7 mouse cellular contexts compared by ENCODE assay signal in the genomic region with DNA sequence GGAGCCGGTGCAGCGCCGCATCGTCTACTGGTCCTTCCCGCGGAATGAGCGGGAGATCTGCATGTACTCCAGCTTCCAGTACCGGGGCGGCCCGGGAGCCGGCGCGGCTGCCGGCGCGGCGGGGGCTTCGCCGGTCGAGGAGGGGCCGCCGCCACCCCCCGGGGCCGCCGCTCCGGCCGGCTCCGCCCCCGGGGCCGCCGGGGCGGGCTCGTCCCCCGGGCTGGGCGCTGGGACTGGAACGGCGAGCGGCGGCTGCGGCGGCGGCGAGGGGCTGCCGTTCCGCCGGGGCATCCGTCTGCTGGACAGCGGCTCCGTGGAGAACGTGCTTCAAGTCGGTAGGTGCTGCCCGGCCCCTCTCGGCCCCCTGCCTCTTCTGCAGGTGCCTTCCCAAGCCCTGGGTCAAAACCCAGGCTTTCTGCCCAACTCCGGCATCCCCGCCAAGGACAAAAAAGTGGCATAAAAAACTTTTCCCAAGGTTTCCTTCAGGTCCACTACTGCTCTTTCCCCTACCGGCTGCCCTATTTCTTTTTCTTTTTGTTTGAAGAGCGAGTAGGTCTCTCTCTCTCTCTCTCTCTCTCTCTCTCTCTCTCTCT. TPM values are rescaled to one million over a fixed set of nuclear protein-coding genes. Genes with fewer than 3 reads are reported as not detected.
DNase-seq lines count a peak whose midpoint lies in the region; ATAC-seq and TF ChIP-seq lines count a peak whose summit lies in the region.

No protein-coding gene starts in this region.

- H3K36me3 ChIP-seq in ES-Bruce4 (ENCODE audit: control insufficient read depth, insufficient read depth, low read length, poor library complexity, severe bottlenecking) = no peaks in the 10 kb centered on the region
- H3K36me3 ChIP-seq in embryonic facial prominence, embryonic 11.5 days (replicated peaks; ENCODE audit: control insufficient read depth, insufficient read depth, low read depth, low read length) = no peaks in the 10 kb centered on the region

- no peaks in the 10 kb centered on the region for H3K9me3 ChIP-seq in ES-Bruce4 (replicated peaks; ENCODE audit: control insufficient read depth, insufficient read depth, low read length, poor library complexity, severe bottlenecking)
- H3K9me3 ChIP-seq in embryonic facial prominence, embryonic 11.5 days (replicated peaks; ENCODE audit: control insufficient read depth, low read length) = no peaks in the 10 kb centered on the region

- peak overlapping the region; percentile 84 for H3K9ac ChIP-seq in ES-Bruce4 (ENCODE audit: low read depth, poor library complexity, severe bottlenecking)
- H3K9ac ChIP-seq in embryonic facial prominence, embryonic 11.5 days (replicated peaks; ENCODE audit: low read length) = peak overlapping the region; percentile 81

- peak overlapping the region; percentile 87 for H3K4me3 ChIP-seq in ES-Bruce4 (ENCODE audit: low read depth, low read length)
- peak overlapping the region; percentile 87 for H3K4me3 ChIP-seq in embryonic facial prominence, embryonic 11.5 days (ENCODE audit: low read depth, low read length)

- H3K4me1 ChIP-seq in ES-Bruce4 (ENCODE audit: control insufficient read depth, insufficient read depth, low read length) = no peaks in the 10 kb centered on the region
- no peaks in the 10 kb centered on the region for H3K4me1 ChIP-seq in embryonic facial prominence, embryonic 11.5 days (ENCODE audit: control insufficient read depth, insufficient read depth, low read length)

- no peak for TF ChIP-seq POLR2A in ES-Bruce4 (IDR thresholded peaks at IDR 0.05; ENCODE audit: insufficient read depth, low read length)

- peak; percentile 52 for DNase-seq in ZHBTc4 (ENCODE audit: low read depth, low spot score)
- peak; percentile 48 for DNase-seq in embryonic facial prominence, embryonic 11.5 days (ENCODE audit: low spot score)
- DNase-seq in heart, postnatal 10 days = peak; percentile 25 to 39
- DNase-seq in layer of hippocampus, adult 9-11 months = peak; percentile 4
- DNase-seq in lung, postnatal 36 days = peak; percentile 10
- DNase-seq in right cerebral cortex, postnatal 14 days = peak; percentile 54

- no peak overlapping the region for H3K27ac ChIP-seq in ES-Bruce4 (ENCODE audit: insufficient read depth, low read length)
- peak overlapping the region; percentile 81 for H3K27ac ChIP-seq in embryonic facial prominence, embryonic 11.5 days (replicated peaks; ENCODE audit: low read depth, low read length)

- no peak for TF ChIP-seq CTCF in ES-Bruce4 (IDR thresholded peaks at IDR 0.05; ENCODE audit: low read depth, low read length)

- peak; percentile 19; the same call in 1 of the 2 replicates for ATAC-seq in embryonic facial prominence, embryonic 11.5 days (replicated peaks; ENCODE audit: insufficient number of reproducible peaks, low FRiP score, low TSS enrichment, low read depth)

- intact Hi-C loops in heart, postnatal 10 days (cut with DNase I) = loop anchor here (5.0 kb wide), 1 partner anchor 109 kb away; no protein-coding TSS in a partner anchor

- H3K27me3 ChIP-seq in ES-Bruce4 (ENCODE audit: control insufficient read depth, insufficient read depth, low read length, poor library complexity, severe bottlenecking) = no peaks in the 10 kb centered on the region
- peaks cover 4% of the 10 kb centered on the region for H3K27me3 ChIP-seq in embryonic facial prominence, embryonic 11.5 days (ENCODE audit: control insufficient read depth, insufficient read depth, low read length)

- WGBS in embryonic facial prominence, embryonic 11.5 days = under 1% methylated on average over 45 of the region's 57 CpGs

- TF ChIP-seq EP300 in ES-Bruce4 (IDR thresholded peaks at IDR 0.05; ENCODE audit: insufficient read depth, low read depth, low read length) = no peak

- peak overlapping the region; percentile 94 for H3K4me2 ChIP-seq in embryonic facial prominence, embryonic 11.5 days (ENCODE audit: low read depth, low read length)

RNA-seq across cellular contexts. Expression of a gene that starts 0.6 kb away (rescaled TPM):
- 2.1 and 2.5 TPM in 2 replicates for polyA plus RNA-seq in ES-Bruce4 (2011; ENCODE audit: insufficient read depth, insufficient read length, low read depth, missing spikeins)
- polyA plus RNA-seq in embryonic facial prominence, embryonic 11.5 days (2014; fragmentation: Nextera tagmentation; extraction: Ambion mirVana) = 3.0 and 3.3 TPM in 2 replicates
- total RNA-seq in heart, postnatal 10 days (2021) = 1 to 10 TPM; 1.5 to 1.6 TPM

RNA-seq across cellular contexts. Expression of a gene that starts 56.3 kb away (rescaled TPM):
- 3.9 and 4.2 TPM in 2 replicates for polyA plus RNA-seq in ES-Bruce4 (2011; ENCODE audit: insufficient read depth, insufficient read length, low read depth, missing spikeins)
- 1.2 and 1.7 TPM in 2 replicates for polyA plus RNA-seq in embryonic facial prominence, embryonic 11.5 days (2014; fragmentation: Nextera tagmentation; extraction: Ambion mirVana)
- 1 to 10 TPM; 3.5 to 3.8 TPM for total RNA-seq in heart, postnatal 10 days (2021)

Comparison
In these comparisons a context has a peak if more than half of its experiments do, and no peak if none do; other contexts are left out.
1. DNase-seq: peak in every context shown above with its lines; median percentile 54 in right cerebral cortex, postnatal 14 days; 52 in ZHBTc4; 48 in embryonic facial prominence, embryonic 11.5 days; 32 in heart, postnatal 10 days; 10 in lung, postnatal 36 days; 4 in layer of hippocampus, adult 9-11 months.